ENCODE assay signal across 9 mouse cellular contexts in the genomic region with DNA sequence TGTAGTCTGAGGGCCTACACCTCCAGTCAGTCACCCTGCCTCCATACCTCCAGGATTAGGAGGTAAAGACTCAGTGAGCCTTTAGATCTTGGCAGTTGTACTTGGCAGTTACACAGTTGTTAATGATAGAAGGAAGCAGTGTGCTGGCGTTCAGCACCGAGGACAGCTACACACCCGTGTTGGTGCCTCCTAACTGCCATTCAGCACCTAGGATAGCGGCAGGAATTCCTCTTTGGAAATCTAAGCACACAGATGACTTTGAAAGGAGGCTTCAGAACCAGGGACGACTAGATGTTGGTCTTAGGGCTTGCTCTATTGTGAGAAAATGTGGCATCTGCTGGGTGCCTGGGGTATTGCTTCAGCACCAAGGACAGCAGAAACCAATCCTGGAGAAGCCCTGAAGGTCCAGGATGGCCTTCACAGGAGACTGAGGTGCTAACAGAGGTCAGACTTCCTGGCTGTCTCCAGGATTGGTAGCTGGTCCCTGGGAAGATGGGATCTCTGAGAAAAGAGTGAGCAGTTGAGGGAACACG. TPM values are rescaled to one million over a fixed set of nuclear protein-coding genes. Genes with fewer than 3 reads are reported as not detected.
DNase-seq lines count a peak whose midpoint lies in the region; ATAC-seq lines count a peak whose summit lies in the region.
"Had no signal": no experiment of that assay in that cellular context is flagged by ENCODE, and none has a peak within 500 bp of the region (broad histone marks: within the 10 kb centered on the region; RNA-seq: fewer than 3 reads in every experiment).

No protein-coding gene starts in this region.

- no peaks in the 10 kb centered on the region for H3K4me1 ChIP-seq in limb, embryonic 10.5 days

- no peak overlapping the region for H3K27ac ChIP-seq in limb, embryonic 10.5 days
- H3K27ac ChIP-seq: liver, embryonic 15.5 days had no signal

- DNase-seq in urinary bladder, adult 18-20 months (ENCODE audit: low spot score in 2 of 2): peak; percentile 11 to 29
- no peak for DNase-seq in urinary bladder, postnatal 10 days (ENCODE audit: low spot score)
- DNase-seq in adrenal gland, postnatal 4 days (ENCODE audit: low spot score in 2 of 2): peak; percentile 35 to 56
- peak; percentile 85 to 91 for DNase-seq in heart, postnatal 10 days
- DNase-seq in limb, embryonic 10.5 days (ENCODE audit: low spot score): peak; percentile 89
- peak; percentile 48 for DNase-seq in ovary, postnatal 10 days (ENCODE audit: low spot score)
- DNase-seq in layer of hippocampus, adult 11-12 months (ENCODE audit: low spot score): no peak

- intact Hi-C loops in heart, postnatal 10 days (cut with DNase I): loop anchor here (5.0 kb wide), 1 partner anchor 42 kb away; no protein-coding TSS in a partner anchor

- H3K9me3 ChIP-seq in limb, embryonic 10.5 days (replicated peaks): no peaks in the 10 kb centered on the region
- H3K9me3 ChIP-seq: liver, embryonic 15.5 days had no signal

- ATAC-seq in activated CD4-positive, CD25-positive, alpha-beta regulatory T cell, adult 4 months: no peak

- peaks cover 74% of the 10 kb centered on the region for H3K36me3 ChIP-seq in limb, embryonic 10.5 days

- no peak overlapping the region for H3K4me3 ChIP-seq in limb, embryonic 10.5 days
- H3K4me3 ChIP-seq: liver, embryonic 15.5 days had no signal

- no peaks in the 10 kb centered on the region for H3K27me3 ChIP-seq in limb, embryonic 10.5 days (ENCODE audit: low read depth, poor library complexity, severe bottlenecking)
- H3K27me3 ChIP-seq: liver, embryonic 15.5 days had no signal

- 17% methylated on average over 6 of the region's 6 CpGs for WGBS in limb, embryonic 10.5 days

RNA-seq across cellular contexts. Expression of gene Zfp473, which starts 19.3 kb away (rescaled TPM):
- 1 to 10 TPM; 1.1 to 1.3 TPM for total RNA-seq in adrenal gland, postnatal 4 days (2021)
- total RNA-seq in heart, postnatal 10 days (2021): under 1 TPM; 0.12 to 0.35 TPM
- polyA plus RNA-seq in limb, embryonic 10.5 days (2016; fragmentation: Nextera tagmentation; extraction: Ambion mirVana): 2.6 and 3.1 TPM in 2 replicates
- under 1 TPM; 0.33 to 0.60 TPM for polyA plus RNA-seq in activated CD4-positive, CD25-positive, alpha-beta regulatory T cell, adult 4 months (2017; shearing (Covaris generic))

RNA-seq across cellular contexts. Expression of gene Vrk3, which starts 21.9 kb away (rescaled TPM):
- total RNA-seq in adrenal gland, postnatal 4 days (2021): 10 to 100 TPM; 42.8 to 43.4 TPM
- 10 to 100 TPM; 24.7 to 28.3 TPM for total RNA-seq in heart, postnatal 10 days (2021)
- 37.7 and 38.1 TPM in 2 replicates for polyA plus RNA-seq in limb, embryonic 10.5 days (2016; fragmentation: Nextera tagmentation; extraction: Ambion mirVana)
- polyA plus RNA-seq in activated CD4-positive, CD25-positive, alpha-beta regulatory T cell, adult 4 months (2017; shearing (Covaris generic)): 10 to 100 TPM; 60.2 to 68.7 TPM

RNA-seq across cellular contexts. Expression of gene Nup62, which starts 45.8 kb away (rescaled TPM):
- 10 to 100 TPM; 60.1 to 65.5 TPM for total RNA-seq in adrenal gland, postnatal 4 days (2021)
- total RNA-seq in heart, postnatal 10 days (2021): 10 to 100 TPM; 44.3 to 45.1 TPM
- 174 and 181 TPM in 2 replicates for polyA plus RNA-seq in limb, embryonic 10.5 days (2016; fragmentation: Nextera tagmentation; extraction: Ambion mirVana)
- polyA plus RNA-seq in activated CD4-positive, CD25-positive, alpha-beta regulatory T cell, adult 4 months (2017; shearing (Covaris generic)): 10 to 100 TPM; 32.1 to 47.7 TPM

RNA-seq across cellular contexts. Expression of gene Il4i1, which starts 46.1 kb away (rescaled TPM):
- total RNA-seq in adrenal gland, postnatal 4 days (2021): 1 to 10 TPM; 1.1 to 1.8 TPM
- total RNA-seq in heart, postnatal 10 days (2021): 1 to 10 TPM; 1.3 to 1.8 TPM
- polyA plus RNA-seq in limb, embryonic 10.5 days (2016; fragmentation: Nextera tagmentation; extraction: Ambion mirVana): 0.89 and 0.94 TPM in 2 replicates
- 1 to 10 TPM; 2.0 to 4.1 TPM for polyA plus RNA-seq in activated CD4-positive, CD25-positive, alpha-beta regulatory T cell, adult 4 months (2017; shearing (Covaris generic))

RNA-seq across cellular contexts. Expression of gene Atf5, which starts 46.3 kb away (rescaled TPM):
- 100 to 1,000 TPM in 1 of 2 experiments, 10 to 100 TPM in 1; 59.8 to 104 TPM for total RNA-seq in adrenal gland, postnatal 4 days (2021)
- total RNA-seq in heart, postnatal 10 days (2021): 10 to 100 TPM; 50.4 to 51.3 TPM
- 3.1 and 3.4 TPM in 2 replicates for polyA plus RNA-seq in limb, embryonic 10.5 days (2016; fragmentation: Nextera tagmentation; extraction: Ambion mirVana)
- 1 to 10 TPM in 1 of 2 experiments, not detected in 1; 1.1 TPM for polyA plus RNA-seq in activated CD4-positive, CD25-positive, alpha-beta regulatory T cell, adult 4 months (2017; shearing (Covaris generic))

Comparison
In these comparisons a context has a peak if more than half of its experiments do, and no peak if none do; other contexts are left out.
1. DNase-seq: peak in urinary bladder, adult 18-20 months (2 of 2), adrenal gland, postnatal 4 days (2 of 2), heart, postnatal 10 days (2 of 2), limb, embryonic 10.5 days (single experiment) and ovary, postnatal 10 days (single experiment); none in urinary bladder, postnatal 10 days (single experiment) and layer of hippocampus, adult 11-12 months (single experiment).